Mouse (Mus musculus): ENCODE data around the gene Dusp18. TPM values are rescaled to one million over a fixed set of nuclear protein-coding genes. Genes with fewer than 3 reads are reported as not detected.
"Not testable (repeated sequence)": the region's sequence is repeated elsewhere in the genome, so short reads cannot be mapped to it uniquely, and the experiment has no call there.

Gene Dusp18
- polyA plus RNA-seq, 1 experiment from 2014 or later = 0.38 TPM

DNA sequence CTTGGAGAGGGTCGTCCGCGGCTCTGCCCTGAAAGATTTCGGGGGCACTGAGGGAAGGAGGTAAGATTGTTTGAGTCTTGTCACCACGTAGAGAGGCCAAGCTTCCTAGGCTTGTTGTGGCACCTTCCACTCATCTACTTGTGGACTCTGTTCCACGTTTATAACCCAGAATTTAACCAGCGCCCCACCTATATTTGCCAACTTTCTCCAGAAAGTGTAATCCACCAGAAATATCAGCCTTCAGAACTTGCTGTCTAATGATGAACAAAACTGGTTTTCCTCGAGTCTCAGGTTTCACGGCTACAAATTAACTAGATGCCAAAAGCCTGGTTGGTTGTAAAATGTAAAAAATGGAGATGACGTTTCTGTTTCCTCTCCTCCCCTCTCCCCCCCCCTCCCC, 418 bp downstream of the Dusp18 start:
- no peak for ATAC-seq (ENCODE audit: insufficient read depth)
- Histone ChIP-seq H3K9me3 (replicated peaks) (no peaks in the 10 kb centered on the region), H3K9ac (0 out of 2 replicates have a peak overlapping the region, but pooled peaks have one; percentile 21)

GRCm38 (mm10) chr11:3895933-3896332, 893 bp downstream of the Dusp18 start:
- Histone ChIP-seq H3K9ac (no peak overlapping the region), H3K9me3 (replicated peaks) (no peaks in the 10 kb centered on the region), H3K27me3 (no peaks in the 10 kb centered on the region), H3K27ac (replicated peaks) (no peak overlapping the region), H3K4me3 (replicated peaks) (no peak overlapping the region), H3K36me3 (replicated peaks) (no peaks in the 10 kb centered on the region), H3K4me2 (no peak overlapping the region), H3K4me1 (replicated peaks) (peaks cover 13% of the 10 kb centered on the region)
- 76% methylated on average over 1 of the region's 1 CpGs for WGBS (ENCODE audit: insufficient replicate concordance)
- ATAC-seq (ENCODE audit: insufficient read depth) = no peak

More for the DNA sequence above, 418 bp downstream of the Dusp18 start:
- H3K36me3 ChIP-seq (replicated peaks) = no peaks in the 10 kb centered on the region
- H3K27me3 ChIP-seq = no peaks in the 10 kb centered on the region
- 9% methylated on average over 10 of the region's 10 CpGs for WGBS (ENCODE audit: insufficient replicate concordance)
- H3K4me2 ChIP-seq = peak overlapping the region; percentile 73
- peaks cover 13% of the 10 kb centered on the region for H3K4me1 ChIP-seq (replicated peaks)
- H3K4me3 ChIP-seq (replicated peaks) = peak overlapping the region; percentile 50
- no peak overlapping the region for H3K27ac ChIP-seq (replicated peaks)

- Histone ChIP-seq H3K9me3 (replicated peaks) (no peaks in the 10 kb centered on the region), H3K4me1 (replicated peaks) (peaks cover 3% of the 10 kb centered on the region), H3K4me3 (replicated peaks) (no peak overlapping the region), H3K36me3 (replicated peaks) (no peaks in the 10 kb centered on the region), H3K4me2 (no peak overlapping the region), H3K27ac (replicated peaks) (no peak overlapping the region), H3K9ac (no peak overlapping the region), H3K27me3 (no peaks in the 10 kb centered on the region)
- WGBS (ENCODE audit: insufficient replicate concordance) = 48% methylated on average over 6 of the region's 6 CpGs
- ATAC-seq (ENCODE audit: insufficient read depth) = no peak
These were observed 5.3 kb downstream of the Dusp18 start for GRCm38 (mm10) chr11:3900296-3900695.

- H3K27ac ChIP-seq (replicated peaks) = no peak overlapping the region
- WGBS (ENCODE audit: insufficient replicate concordance) = 75% methylated on average over 3 of the region's 3 CpGs
- no peaks in the 10 kb centered on the region for H3K27me3 ChIP-seq
- H3K36me3 ChIP-seq (replicated peaks) = no peaks in the 10 kb centered on the region
- H3K9me3 ChIP-seq (replicated peaks) = no peaks in the 10 kb centered on the region
- ATAC-seq (ENCODE audit: insufficient read depth) = no peak
- H3K4me3 ChIP-seq (replicated peaks) = no peak overlapping the region
- no peak overlapping the region for H3K4me2 ChIP-seq
- H3K4me1 ChIP-seq (replicated peaks) = no peaks in the 10 kb centered on the region
- H3K9ac ChIP-seq = no peak overlapping the region
These were observed 7.5 kb downstream of the Dusp18 start for GRCm38 (mm10) chr11:3902516-3902915.

- WGBS (ENCODE audit: insufficient replicate concordance) = 62% methylated on average over 5 of the region's 5 CpGs
These were observed 8.0 kb downstream of the Dusp18 start for GRCm38 (mm10) chr11:3903046-3903445.

DNA sequence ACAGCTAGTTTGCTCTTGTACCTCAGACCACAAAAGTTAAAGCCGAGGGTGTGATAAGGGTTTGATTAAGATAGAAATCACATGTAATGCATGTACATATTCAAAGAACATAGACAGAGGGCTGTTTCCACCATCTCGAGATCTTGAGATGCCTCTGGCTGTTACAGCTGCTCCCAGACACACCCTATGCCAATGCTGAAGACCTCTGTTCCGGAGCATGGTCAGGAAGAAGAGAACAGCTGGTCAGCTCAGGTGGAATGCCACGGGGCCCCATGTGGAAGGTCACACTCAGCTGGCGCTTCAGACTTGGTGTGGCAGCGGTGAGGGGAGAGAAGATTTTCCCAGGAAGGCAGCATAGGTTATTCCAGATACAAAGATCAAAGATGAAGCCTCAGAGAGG, 9.6 kb downstream of the Dusp18 start:
- Histone ChIP-seq H3K4me3 (replicated peaks) (no peak overlapping the region), H3K4me1 (replicated peaks) (no peaks in the 10 kb centered on the region), H3K36me3 (replicated peaks) (no peaks in the 10 kb centered on the region), H3K4me2 (no peak overlapping the region), H3K27me3 (no peaks in the 10 kb centered on the region), H3K9me3 (replicated peaks) (no peaks in the 10 kb centered on the region), H3K27ac (replicated peaks) (no peak overlapping the region), H3K9ac (no peak overlapping the region)
- 53% methylated on average over 6 of the region's 6 CpGs for WGBS (ENCODE audit: insufficient replicate concordance)
- no peak for ATAC-seq (ENCODE audit: insufficient read depth)

More at GRCm38 (mm10) chr11:3903046-3903445, 8.0 kb downstream of the Dusp18 start:
- no peak overlapping the region for H3K27ac ChIP-seq (replicated peaks)
- no peaks in the 10 kb centered on the region for H3K36me3 ChIP-seq (replicated peaks)
- H3K9me3 ChIP-seq (replicated peaks) = no peaks in the 10 kb centered on the region
- no peaks in the 10 kb centered on the region for H3K4me1 ChIP-seq (replicated peaks)
- ATAC-seq (ENCODE audit: insufficient read depth) = no peak
- H3K4me3 ChIP-seq (replicated peaks) = no peak overlapping the region
- no peak overlapping the region for H3K9ac ChIP-seq
- H3K4me2 ChIP-seq = no peak overlapping the region
- no peaks in the 10 kb centered on the region for H3K27me3 ChIP-seq

DNA sequence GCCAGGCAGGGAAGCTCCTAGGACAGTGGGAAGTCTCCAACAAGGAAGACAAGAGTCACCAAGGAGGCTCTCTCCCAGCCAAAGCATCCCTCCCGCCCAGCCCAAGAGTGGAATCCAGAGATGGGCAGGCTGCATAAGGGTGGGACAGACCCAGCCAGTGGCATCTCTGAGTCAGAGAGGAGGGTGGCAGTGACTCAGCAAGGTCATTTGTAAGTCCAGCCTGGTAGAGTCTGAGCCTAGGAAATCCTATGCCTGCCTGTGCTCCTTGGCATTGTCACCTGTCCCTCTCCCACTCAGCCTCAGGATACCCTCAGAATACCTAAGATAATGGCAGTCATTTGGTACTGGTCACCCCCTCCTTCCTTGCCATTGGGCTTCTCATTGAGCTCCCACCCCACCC, 10.4 kb downstream of the Dusp18 start:
- no peak overlapping the region for H3K9ac ChIP-seq
- H3K27ac ChIP-seq (replicated peaks) = no peak overlapping the region
- no peak for ATAC-seq (ENCODE audit: insufficient read depth)
- H3K4me2 ChIP-seq = no peak overlapping the region
- no peak overlapping the region for H3K4me3 ChIP-seq (replicated peaks)
- no peaks in the 10 kb centered on the region for H3K9me3 ChIP-seq (replicated peaks)
- 35% methylated on average over 1 of the region's 1 CpGs for WGBS (ENCODE audit: insufficient replicate concordance)
- H3K27me3 ChIP-seq = peaks cover 3% of the 10 kb centered on the region; the same call in 1 of the 2 replicates
- H3K36me3 ChIP-seq (replicated peaks) = no peaks in the 10 kb centered on the region
- H3K4me1 ChIP-seq (replicated peaks) = no peaks in the 10 kb centered on the region

DNA sequence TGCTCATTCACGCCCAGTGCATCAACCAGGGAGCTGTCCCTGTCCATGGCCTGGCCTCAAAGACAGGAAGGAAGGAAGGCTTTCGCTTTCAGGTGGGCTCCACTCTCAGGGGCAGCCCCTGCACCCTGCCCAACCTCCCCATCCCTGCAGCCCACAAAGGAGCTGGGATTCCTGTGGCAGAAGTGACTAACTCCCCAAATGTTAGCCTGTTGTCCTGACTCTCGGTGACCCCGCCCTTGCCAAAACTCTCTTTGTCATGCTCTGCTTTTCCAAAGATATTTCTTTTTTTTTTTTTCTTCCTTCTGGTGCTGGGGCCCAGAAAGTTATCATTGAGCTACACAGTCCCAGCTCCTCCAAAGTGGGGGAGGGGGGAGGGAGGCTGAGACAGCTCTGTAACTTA, 14.2 kb downstream of the Dusp18 start:
- 58% methylated on average over 4 of the region's 4 CpGs for WGBS (ENCODE audit: insufficient replicate concordance)
- Histone ChIP-seq H3K4me3 (replicated peaks) (no peak overlapping the region), H3K4me2 (no peak overlapping the region), H3K9ac (no peak overlapping the region), H3K36me3 (replicated peaks) (no peaks in the 10 kb centered on the region), H3K27me3 (peaks cover 41% of the 10 kb centered on the region), H3K4me1 (replicated peaks) (peaks cover 17% of the 10 kb centered on the region), H3K9me3 (replicated peaks) (no peaks in the 10 kb centered on the region), H3K27ac (replicated peaks) (no peak overlapping the region)
- ATAC-seq (ENCODE audit: insufficient read depth) = no peak

- no peak overlapping the region for H3K9ac ChIP-seq
- no peaks in the 10 kb centered on the region for H3K36me3 ChIP-seq (replicated peaks)
- 38% methylated on average over 5 of the region's 5 CpGs for WGBS (ENCODE audit: insufficient replicate concordance)
- peaks cover 19% of the 10 kb centered on the region for H3K4me1 ChIP-seq (replicated peaks)
- H3K9me3 ChIP-seq (replicated peaks) = no peaks in the 10 kb centered on the region
- H3K27me3 ChIP-seq = peaks cover 56% of the 10 kb centered on the region
- H3K27ac ChIP-seq (replicated peaks) = no peak overlapping the region
- no peak overlapping the region for H3K4me3 ChIP-seq (replicated peaks)
- ATAC-seq (ENCODE audit: insufficient read depth) = no peak
- H3K4me2 ChIP-seq = no peak overlapping the region
These were observed 15.7 kb downstream of the Dusp18 start for GRCm38 (mm10) chr11:3910513-3911310.

DNA sequence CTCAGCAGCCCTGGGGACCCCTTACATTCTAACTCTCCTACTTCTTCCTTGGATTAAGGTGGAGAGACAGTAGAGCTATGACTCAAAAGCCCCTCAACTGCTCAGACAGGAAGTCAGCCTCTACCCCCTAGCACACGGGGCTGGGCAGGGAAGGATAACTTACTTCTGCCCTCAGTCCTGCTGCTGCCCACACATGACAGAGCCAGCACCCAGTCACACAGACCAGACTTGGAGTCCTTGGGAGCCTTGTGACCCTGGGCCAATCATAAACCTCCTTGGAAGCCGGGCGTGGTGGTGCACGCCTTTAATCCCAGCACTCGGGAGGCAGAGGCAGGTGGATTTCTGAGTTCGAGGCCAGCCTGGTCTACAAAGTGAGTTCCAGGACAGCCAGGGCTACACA, 16.4 kb downstream of the Dusp18 start:
- Histone ChIP-seq H3K27me3 (peaks cover 61% of the 10 kb centered on the region), H3K4me1 (replicated peaks) (peaks cover 19% of the 10 kb centered on the region)
- not testable (repeated sequence) for H3K9me3 ChIP-seq (replicated peaks); H3K9ac ChIP-seq; H3K27ac ChIP-seq (replicated peaks); ATAC-seq (ENCODE audit: insufficient read depth); H3K36me3 ChIP-seq (replicated peaks); H3K4me2 ChIP-seq; H3K4me3 ChIP-seq (replicated peaks)
- WGBS (ENCODE audit: insufficient replicate concordance) = 63% methylated on average over 6 of the region's 6 CpGs

DNA sequence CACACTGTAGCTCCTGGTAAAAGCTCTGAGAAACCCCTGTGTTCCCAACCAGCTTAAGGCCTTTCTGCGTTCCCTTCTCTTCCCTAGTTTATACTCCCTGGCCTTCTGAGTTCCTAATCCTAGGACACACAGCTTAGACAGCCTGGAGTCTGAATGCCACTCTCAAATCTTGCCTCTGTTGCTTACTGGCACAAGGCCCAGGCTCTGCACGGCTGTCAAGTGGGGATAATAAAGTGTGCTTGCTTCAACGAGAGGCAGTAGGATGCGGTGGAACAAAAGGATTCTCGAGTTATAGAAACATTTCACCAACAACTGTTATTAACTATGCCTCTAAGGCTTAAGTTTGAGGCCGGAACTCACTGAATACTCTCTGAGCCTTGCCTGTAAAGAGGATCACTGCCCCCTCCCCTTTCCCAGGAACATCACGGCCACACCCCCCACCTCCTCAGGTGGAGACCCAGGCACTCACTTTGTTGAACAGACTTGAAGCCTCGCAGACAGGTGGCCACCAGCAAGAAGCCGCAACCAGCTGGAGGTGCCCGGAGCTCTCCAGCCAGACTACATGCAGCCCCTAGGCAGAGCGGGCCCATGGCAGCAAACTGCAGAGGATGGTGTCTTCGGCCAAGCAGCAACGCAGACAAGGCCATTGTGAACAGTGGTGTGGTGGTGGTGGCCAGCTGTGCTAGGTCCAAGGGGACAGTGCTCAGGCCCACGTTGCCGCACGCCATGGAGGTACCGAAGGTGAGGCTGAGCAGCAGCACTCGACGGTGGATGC, 17.2 kb downstream of the Dusp18 start:
- no peak overlapping the region for H3K27ac ChIP-seq (replicated peaks)
- no peaks in the 10 kb centered on the region for H3K9me3 ChIP-seq (replicated peaks)
- H3K4me2 ChIP-seq = peak overlapping the region; percentile 77
- WGBS (ENCODE audit: insufficient replicate concordance) = 39% methylated on average over 19 of the region's 19 CpGs
- no peaks in the 10 kb centered on the region for H3K36me3 ChIP-seq (replicated peaks)
- H3K27me3 ChIP-seq = peaks cover 61% of the 10 kb centered on the region
- peaks cover 19% of the 10 kb centered on the region for H3K4me1 ChIP-seq (replicated peaks)
- H3K9ac ChIP-seq = no peak overlapping the region
- no peak for ATAC-seq (ENCODE audit: insufficient read depth)
- peak overlapping the region; percentile 55; the same call in 1 of the 2 replicates for H3K4me3 ChIP-seq (replicated peaks)
